Mouse (Mus musculus) megakaryocyte, embryonic 14.5 days (primary cell): ENCODE data around the gene Serhl. TPM values are rescaled to one million over a fixed set of nuclear protein-coding genes. Genes with fewer than 3 reads are reported as not detected.
"Not testable (repeated sequence)": the region's sequence is repeated elsewhere in the genome, so short reads cannot be mapped to it uniquely, and the experiment has no call there.

Experiments
- H3K27me3 ChIP-seq: replicated peaks from 2 replicates; pipeline ENCODE3; 2012; ENCODE audit warnings: inconsistent platforms
- H3K36me3 ChIP-seq: replicated peaks from 2 replicates; pipeline ENCODE3; 2012; ENCODE audit warnings: low read length, inconsistent platforms, mixed read lengths
- H3K4me1 ChIP-seq: 2 replicates; pipeline ENCODE4 v1.6.1; 2012; ENCODE audit warnings: inconsistent platforms
- H3K4me3 ChIP-seq: replicated peaks from 2 replicates; pipeline ENCODE3; 2012; ENCODE audit warnings: moderate library complexity, mild to moderate bottlenecking, inconsistent platforms
- H3K9me3 ChIP-seq: 2 replicates; pipeline ENCODE4 v1.6.1; 2012; ENCODE audit warnings: inconsistent platforms
- FLI1 ChIP-seq: IDR thresholded peaks from 2 replicates; pipeline ENCODE4 v1.6.1; 2012; ENCODE audit warnings: low read length, inconsistent platforms, mixed read lengths
- GATA1 ChIP-seq: IDR thresholded peaks from 3 replicates; pipeline ENCODE4 v1.6.1; 2012; ENCODE audit warnings: mixed read lengths, low read length, inconsistent platforms, borderline replicate concordance
- polyA plus RNA-seq: library from polyadenylated mRNA; stranded (reverse); fragments of >175 nt; gene quantifications from 2 replicates; pipeline ENCODE4 v1.2.3, GENCODE M21; 2012; ENCODE audit warnings: low replicate concordance; ENCODE audit not compliant: insufficient read depth

Gene Serhl
- 4.7 and 8.1 TPM in 2 replicates for polyA plus RNA-seq

DNA sequence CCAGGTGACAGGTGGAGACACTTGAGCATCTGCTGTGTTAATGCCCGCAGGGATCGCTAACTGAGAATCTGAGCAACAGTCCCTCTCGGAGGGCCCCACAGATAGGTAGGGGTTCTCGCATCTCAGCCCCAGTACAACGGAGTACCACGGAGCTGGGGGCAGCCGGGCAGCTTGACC, at the start of gene Serhl:
Gene Serhl, plus strand, starts transcription at position 78 of the 177 bp plus-strand sequence.
- TF ChIP-seq FLI1 (no peak), GATA1 (no peak)
- peaks cover 39% of the 10 kb centered on the region for H3K27me3 ChIP-seq
- H3K4me1 ChIP-seq: peaks cover 21% of the 10 kb centered on the region
- H3K4me3 ChIP-seq: no peak within 1 kb of the TSS
- no peaks in the 10 kb centered on the region for H3K9me3 ChIP-seq
- no peaks in the 10 kb centered on the region for H3K36me3 ChIP-seq

DNA sequence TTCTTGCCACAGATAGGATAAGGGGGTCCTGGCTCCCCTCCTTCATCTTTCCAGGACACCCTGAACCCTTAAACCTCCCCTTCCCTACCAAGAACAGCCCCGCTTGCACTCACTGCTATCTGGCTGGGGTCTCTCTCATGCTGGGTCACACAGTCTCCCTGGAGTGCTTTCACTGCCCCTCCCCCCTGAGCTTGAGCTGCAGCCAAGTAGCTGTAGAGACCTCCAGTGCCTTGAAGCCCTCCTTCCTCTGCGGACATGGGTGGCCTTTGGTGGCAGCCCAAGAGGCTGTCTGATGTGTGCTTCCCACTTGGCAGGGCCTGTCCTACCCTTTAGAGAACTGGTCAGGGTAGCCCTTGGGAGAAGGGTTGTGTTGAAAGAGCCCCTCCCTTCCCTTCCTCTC, 49.1 kb upstream of the Serhl start:
- no peaks in the 10 kb centered on the region for H3K36me3 ChIP-seq
- peaks cover 40% of the 10 kb centered on the region for H3K4me1 ChIP-seq
- H3K27me3 ChIP-seq: peaks cover 56% of the 10 kb centered on the region
- TF ChIP-seq FLI1 (no peak), GATA1 (no peak)
- H3K4me3 ChIP-seq: no peak overlapping the region
- peaks cover 1% of the 10 kb centered on the region for H3K9me3 ChIP-seq

DNA sequence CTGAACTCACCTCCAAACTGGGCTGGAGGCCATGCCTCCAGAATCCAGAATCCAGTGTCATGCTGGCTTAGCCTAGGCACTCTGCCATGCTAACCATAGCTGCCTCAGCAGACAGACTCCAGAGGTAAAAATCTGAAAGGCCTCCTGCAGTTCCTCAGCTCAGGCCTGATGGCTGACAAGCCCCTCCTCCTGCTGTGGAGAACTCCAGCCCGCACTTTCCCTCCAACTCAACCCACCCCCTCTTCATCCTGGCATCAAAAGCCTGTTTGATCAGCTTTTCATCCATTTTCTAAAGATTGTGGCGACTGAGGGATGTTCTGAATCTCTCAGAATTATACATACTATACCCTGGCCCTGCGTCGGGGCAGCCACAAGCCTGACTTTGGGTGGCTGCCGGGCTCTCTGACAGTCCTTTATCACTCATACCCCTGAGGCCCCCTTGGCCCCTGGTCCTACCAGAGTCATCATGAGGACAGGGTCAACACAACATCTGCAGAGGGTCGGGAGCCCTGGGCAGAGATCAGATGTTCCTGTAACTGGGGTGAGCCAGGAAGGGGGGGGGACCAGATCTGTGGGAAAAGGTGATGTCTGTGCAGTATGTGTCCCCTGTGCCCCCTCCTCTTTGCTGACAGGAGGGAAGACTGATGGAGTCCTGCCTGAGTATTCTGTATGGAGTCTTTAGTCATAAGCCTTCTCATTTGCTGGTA, 46.5 kb upstream of the Serhl start:
- Histone ChIP-seq H3K4me1 (peaks cover 14% of the 10 kb centered on the region), H3K4me3 (no peak overlapping the region), H3K9me3 (peaks cover 16% of the 10 kb centered on the region), H3K36me3 (no peaks in the 10 kb centered on the region), H3K27me3 (peaks cover 55% of the 10 kb centered on the region)
- no peak for TF ChIP-seq GATA1
- TF ChIP-seq FLI1: no peak

DNA sequence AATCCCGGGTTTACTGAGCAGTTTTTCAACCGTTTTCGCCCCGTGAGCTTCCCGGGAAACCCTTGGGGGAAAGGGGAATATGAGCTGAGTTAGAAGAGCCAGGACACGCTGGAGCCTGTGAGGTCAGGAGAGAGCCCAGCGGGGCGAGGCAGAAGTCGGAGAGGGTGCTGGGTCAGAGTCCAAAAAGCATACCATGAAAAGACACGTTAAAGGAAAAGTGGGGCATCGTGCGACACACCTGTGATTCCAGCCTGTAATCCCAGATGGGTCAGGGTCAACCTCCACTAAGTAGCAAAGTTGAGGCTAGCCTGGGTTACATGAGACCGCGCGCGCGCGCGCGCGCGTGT, 46.0 kb upstream of the Serhl start:
- Histone ChIP-seq H3K27me3 (peaks cover 59% of the 10 kb centered on the region), H3K9me3 (peaks cover 16% of the 10 kb centered on the region), H3K4me1 (peaks cover 8% of the 10 kb centered on the region), H3K36me3 (no peaks in the 10 kb centered on the region), H3K4me3 (no peak overlapping the region)
- TF ChIP-seq FLI1: no peak
- no peak for TF ChIP-seq GATA1

DNA sequence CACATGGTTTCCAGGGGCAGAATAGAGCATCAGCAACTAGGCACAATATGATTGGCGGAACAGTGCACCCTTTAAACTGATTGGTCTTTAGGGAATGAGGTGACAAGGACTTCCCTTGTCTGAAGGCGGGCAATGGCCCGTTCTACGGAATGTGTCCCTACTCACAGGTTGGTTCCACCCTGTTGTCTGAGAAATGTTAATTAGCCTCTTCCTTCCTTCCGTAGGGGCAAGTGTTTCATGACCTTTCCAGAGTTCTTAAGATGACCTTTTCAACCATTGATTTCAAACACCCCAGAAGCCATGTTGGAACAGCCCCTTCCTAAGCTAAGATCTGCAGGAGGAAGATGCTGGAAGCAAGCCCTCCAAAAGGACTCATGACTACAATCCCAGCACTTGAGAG, 43.7 kb upstream of the Serhl start:
- H3K4me3 ChIP-seq, H3K4me1 ChIP-seq: not testable (repeated sequence)

DNA sequence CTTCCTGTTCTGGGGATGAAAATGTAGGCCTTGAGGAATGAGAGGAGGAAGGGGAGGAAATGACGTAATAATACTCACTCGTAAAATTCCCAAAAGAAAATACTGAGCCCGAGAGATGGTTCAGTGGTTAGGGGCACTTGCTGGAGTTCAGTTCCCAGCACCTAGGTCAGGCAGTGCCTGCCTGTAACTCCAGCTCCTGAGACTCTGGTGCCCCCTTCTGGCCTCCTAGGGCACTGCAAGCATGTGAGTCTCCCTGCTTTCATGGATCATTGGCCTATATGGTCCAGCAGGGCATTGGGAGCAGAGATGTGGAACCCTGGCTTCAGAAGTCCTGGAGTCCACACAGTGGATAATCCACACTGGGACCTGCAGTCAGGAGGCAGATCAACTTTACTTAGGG, 43.0 kb upstream of the Serhl start:
- no peak for TF ChIP-seq FLI1
- Histone ChIP-seq H3K36me3 (no peaks in the 10 kb centered on the region), H3K9me3 (peaks cover 16% of the 10 kb centered on the region), H3K4me3 (no peak overlapping the region), H3K4me1 (no peaks in the 10 kb centered on the region; the same call in 1 of the 2 replicates), H3K27me3 (peaks cover 51% of the 10 kb centered on the region)

More for the DNA sequence above, 43.7 kb upstream of the Serhl start:
- Histone ChIP-seq H3K9me3 (peaks cover 16% of the 10 kb centered on the region), H3K27me3 (peaks cover 49% of the 10 kb centered on the region)
- H3K36me3 ChIP-seq: not testable (repeated sequence)

DNA sequence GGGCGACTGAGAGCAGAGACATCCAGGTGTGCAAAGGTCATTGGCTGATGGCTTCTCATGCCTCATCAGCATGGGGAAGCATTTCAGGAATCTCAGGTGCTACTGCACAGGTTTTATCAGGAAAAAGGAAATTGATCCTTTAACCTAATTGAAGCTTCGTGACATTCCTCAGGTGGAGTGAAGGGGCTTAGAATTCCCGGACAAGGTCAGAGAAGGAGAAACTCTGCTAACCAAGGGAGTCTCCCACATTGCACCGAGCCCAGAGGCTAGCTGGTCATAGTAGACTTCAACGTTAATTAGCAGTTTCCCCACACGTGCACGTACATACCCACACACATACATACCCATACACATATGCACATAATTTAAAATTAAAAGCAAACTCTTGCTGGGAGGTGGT, 42.6 kb upstream of the Serhl start:
- no peak overlapping the region for H3K4me3 ChIP-seq
- no peaks in the 10 kb centered on the region; the same call in 1 of the 2 replicates for H3K4me1 ChIP-seq
- H3K36me3 ChIP-seq: no peaks in the 10 kb centered on the region
- peaks cover 16% of the 10 kb centered on the region for H3K9me3 ChIP-seq
- TF ChIP-seq FLI1: no peak
- no peak for TF ChIP-seq GATA1
- peaks cover 51% of the 10 kb centered on the region for H3K27me3 ChIP-seq

DNA sequence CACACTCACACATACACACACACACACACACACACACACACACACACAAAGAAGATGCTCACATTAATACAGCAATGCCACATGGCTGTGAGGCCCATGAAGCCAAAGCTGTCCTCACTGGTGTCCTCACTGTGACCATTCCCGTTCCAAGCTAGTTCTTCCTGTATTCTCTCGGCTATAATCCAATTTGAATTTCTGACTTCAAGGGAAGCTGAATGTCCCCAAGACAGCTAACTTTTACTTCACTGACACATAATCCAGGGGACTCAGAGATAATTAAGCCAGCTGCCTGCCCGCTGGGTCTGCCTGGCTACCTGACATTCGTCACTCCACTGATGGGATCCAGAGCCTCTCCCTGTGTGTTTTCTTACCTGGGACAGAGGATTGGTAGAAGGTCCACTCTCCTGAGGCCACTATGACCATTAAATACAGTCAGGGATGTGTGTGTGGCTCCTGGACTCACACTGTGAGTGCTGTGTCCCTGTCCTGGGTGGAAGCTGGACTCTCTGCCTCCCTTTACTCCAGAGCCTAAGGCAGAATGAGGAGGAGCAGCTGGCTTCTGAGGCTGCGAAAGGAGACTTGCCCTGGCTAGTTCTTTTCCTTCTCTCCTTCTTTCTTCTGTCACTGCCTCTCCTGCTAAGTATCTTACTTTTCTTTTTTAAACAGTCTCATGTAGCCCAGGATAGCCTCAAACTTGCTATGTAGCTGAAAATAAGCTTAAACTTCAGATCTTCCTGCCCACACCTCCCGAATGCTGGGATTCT, 36.8 kb upstream of the Serhl start:
- no peaks in the 10 kb centered on the region for H3K36me3 ChIP-seq
- H3K27me3 ChIP-seq: peaks cover 71% of the 10 kb centered on the region
- TF ChIP-seq GATA1: no peak
- TF ChIP-seq FLI1: no peak
- H3K4me1 ChIP-seq: peaks cover 19% of the 10 kb centered on the region
- H3K4me3 ChIP-seq: no peak overlapping the region
- H3K9me3 ChIP-seq: peaks cover 4% of the 10 kb centered on the region

DNA sequence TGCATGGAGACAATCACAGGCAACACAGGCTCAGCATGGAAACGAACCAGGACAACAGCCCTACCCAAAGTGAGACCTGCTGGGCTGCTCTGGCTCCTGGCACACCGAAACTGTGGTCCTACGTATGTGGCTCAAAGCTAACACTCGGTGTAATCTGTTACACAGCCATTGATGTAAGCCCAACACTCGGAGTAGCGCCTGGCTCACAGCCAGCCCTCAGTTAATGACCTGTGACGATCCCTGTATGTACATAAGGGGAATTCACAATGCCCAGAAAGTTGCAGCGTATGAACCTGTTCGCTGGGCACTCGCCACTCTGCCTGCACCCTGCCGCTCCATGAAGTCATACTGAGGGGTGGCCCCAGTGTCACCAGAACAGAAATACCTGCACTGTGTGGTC, 36.0 kb upstream of the Serhl start:
- peaks cover 70% of the 10 kb centered on the region for H3K27me3 ChIP-seq
- H3K4me3 ChIP-seq: no peak overlapping the region
- H3K36me3 ChIP-seq: no peaks in the 10 kb centered on the region
- peaks cover 6% of the 10 kb centered on the region for H3K9me3 ChIP-seq
- peaks cover 25% of the 10 kb centered on the region for H3K4me1 ChIP-seq
- TF ChIP-seq GATA1 (no peak), FLI1 (no peak)

DNA sequence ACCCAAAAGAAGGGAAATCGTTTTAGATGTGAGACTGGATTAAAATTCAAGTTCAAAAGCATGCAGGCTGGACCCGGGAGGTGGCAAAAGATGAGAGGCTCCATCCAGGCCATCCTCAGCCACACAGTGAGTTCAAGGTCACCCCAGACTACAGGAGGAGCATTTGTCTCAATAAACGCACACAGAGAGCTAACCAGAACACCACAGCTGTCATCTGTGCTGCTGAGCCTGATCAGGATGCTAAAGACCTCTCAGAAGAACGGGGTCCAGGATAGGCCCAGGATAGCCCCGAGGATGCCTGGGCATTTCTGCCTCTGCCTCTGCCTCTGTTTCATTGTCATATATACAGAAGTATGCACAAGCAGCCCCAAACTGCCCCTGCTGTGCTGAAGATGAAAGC, 33.7 kb upstream of the Serhl start:
- peaks cover 6% of the 10 kb centered on the region for H3K9me3 ChIP-seq
- H3K27me3 ChIP-seq: peaks cover 73% of the 10 kb centered on the region
- no peak for TF ChIP-seq GATA1
- no peak for TF ChIP-seq FLI1
- H3K4me1 ChIP-seq: peaks cover 34% of the 10 kb centered on the region
- H3K4me3 ChIP-seq: no peak overlapping the region
- H3K36me3 ChIP-seq: no peaks in the 10 kb centered on the region
